Mouse (Mus musculus): ENCODE measurements around the gene Nfkbia.

Nfkbia gene

DNA sequence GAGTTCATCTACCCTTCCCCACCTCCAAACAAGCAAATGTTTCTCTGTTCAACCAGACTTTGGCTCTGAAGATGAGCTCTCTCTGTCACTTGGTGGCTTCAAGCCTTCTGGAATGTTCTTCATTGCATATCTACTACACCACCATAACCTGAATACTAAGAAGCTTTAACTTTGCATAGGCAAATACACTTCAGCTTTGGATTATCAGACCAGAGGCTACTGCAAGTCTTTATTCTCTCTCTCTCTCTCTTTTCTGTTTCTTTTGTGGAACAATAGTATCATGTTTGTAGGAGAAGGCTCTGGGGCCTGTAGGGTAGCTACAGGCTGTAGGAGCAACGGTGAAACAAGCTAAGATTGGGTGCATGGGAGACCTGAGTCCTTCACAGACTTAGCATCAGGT lies 50.2 kb downstream of the Nfkbia start:
- no peak for DNase-seq

DNA sequence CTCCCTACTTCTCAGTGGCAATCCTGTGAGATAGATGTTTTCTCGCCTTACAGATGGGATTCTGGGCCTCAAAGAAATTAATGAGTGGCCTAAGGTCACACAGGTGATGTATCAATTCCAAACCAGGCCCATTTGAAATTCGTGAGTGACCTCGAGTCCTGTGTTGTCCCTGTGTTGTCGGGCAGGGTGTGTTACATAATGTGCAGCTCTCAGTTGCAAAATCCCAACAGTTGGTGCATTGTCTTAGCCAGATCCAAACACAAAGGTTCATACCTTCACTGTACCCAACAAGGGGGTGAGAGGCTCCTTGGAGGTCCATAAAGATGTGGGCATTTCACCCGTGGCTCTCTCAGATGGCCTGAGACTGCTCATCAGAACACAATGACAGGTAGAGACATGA lies 52.0 kb downstream of the Nfkbia start:
- no peak for DNase-seq

Measured in kidney, adult 18-20 months (tissue).